Mouse (Mus musculus) telencephalon, adult 2 months (tissue): ENCODE measurements around the gene Heatr5b.
A peak's percentile ranks its signal among the peaks of the same experiment; 100 is the strongest.
"Not testable (repeated sequence)": the region's sequence is repeated elsewhere in the genome, so short reads cannot be mapped to it uniquely, and the experiment has no call there.

Source experiments
- DNase-seq: peaks from one replicate; pipeline ENCODE4 v3.0.0-alpha.2; 2011; ENCODE audit warnings: low read depth, low spot score

Heatr5b gene

GRCm38 (mm10) chr17:78834856-78835835 lies at the start of gene Heatr5b, which contains the start of gene Gpatch11:
Gene Heatr5b, minus strand, starts transcription at chr17:78835364.
Gene Gpatch11, plus strand, starts transcription at chr17:78835567.
- peak; percentile 95 for DNase-seq

GRCm38 (mm10) chr17:78883291-78883690 lies 48.1 kb upstream of the Heatr5b start:
- DNase-seq = no peak

- peak; percentile 12 for DNase-seq
Observed at GRCm38 (mm10) chr17:78882401-78883112, 47.4 kb upstream of the Heatr5b start, which contains the start of gene Eif2ak2. Gene Eif2ak2, minus strand, starts transcription at chr17:78882573.

- DNase-seq = no peak
Observed at GRCm38 (mm10) chr17:78881878-78882304, 46.7 kb upstream of the Heatr5b start.

- no peak for DNase-seq
Observed at GRCm38 (mm10) chr17:78873886-78874285, 38.7 kb upstream of the Heatr5b start.

GRCm38 (mm10) chr17:78856243-78856642 lies 21.1 kb upstream of the Heatr5b start:
- DNase-seq = no peak

GRCm38 (mm10) chr17:78842271-78842928 lies 7.2 kb upstream of the Heatr5b start:
- no peak for DNase-seq

- no peak for DNase-seq
Observed at GRCm38 (mm10) chr17:78836056-78836455, 892 bp upstream of the Heatr5b start.

- DNase-seq = no peak
Observed at GRCm38 (mm10) chr17:78824346-78824745, 10.8 kb downstream of the Heatr5b start.

- no peak for DNase-seq
Observed at GRCm38 (mm10) chr17:78809582-78809981, 25.6 kb downstream of the Heatr5b start.

GRCm38 (mm10) chr17:78809019-78809418 lies 26.1 kb downstream of the Heatr5b start:
- no peak for DNase-seq

GRCm38 (mm10) chr17:78797222-78797621 lies 37.9 kb downstream of the Heatr5b start:
- no peak for DNase-seq

- DNase-seq = no peak
Observed at GRCm38 (mm10) chr17:78794390-78794789, 40.8 kb downstream of the Heatr5b start.

GRCm38 (mm10) chr17:78792122-78792521 lies 43.0 kb downstream of the Heatr5b start:
- no peak for DNase-seq

GRCm38 (mm10) chr17:78791690-78792070 lies 43.5 kb downstream of the Heatr5b start:
- DNase-seq = no peak

GRCm38 (mm10) chr17:78791068-78791689 lies 44.0 kb downstream of the Heatr5b start:
- no peak for DNase-seq

- not testable (repeated sequence) for DNase-seq
Observed at GRCm38 (mm10) chr17:78788273-78788672, 46.9 kb downstream of the Heatr5b start.

- DNase-seq = no peak
Observed at GRCm38 (mm10) chr17:78778765-78779164, 56.4 kb downstream of the Heatr5b start.

- no peak for DNase-seq
Observed at GRCm38 (mm10) chr17:78772317-78772716, 62.8 kb downstream of the Heatr5b start.

GRCm38 (mm10) chr17:78770932-78771331 lies 64.2 kb downstream of the Heatr5b start:
- DNase-seq = no peak

GRCm38 (mm10) chr17:78769341-78769740 lies 65.8 kb downstream of the Heatr5b start:
- no peak for DNase-seq
